Mouse (Mus musculus) stomach, embryonic 16.5 days (tissue): ENCODE data around the gene Hlx. TPM values are rescaled to one million over a fixed set of nuclear protein-coding genes. Genes with fewer than 3 reads are reported as not detected.
A peak's percentile ranks its signal among the peaks of the same experiment; 100 is the strongest.

Source experiments
- ATAC-seq: fragments of 200-750 bp; cut with Nextera tagmentation; 2 replicates; pipeline ENCODE4 v1.8.0; 2017; ENCODE audit warnings: moderate number of reproducible peaks, moderate TSS enrichment; ENCODE audit not compliant: insufficient read depth, low FRiP score
- H3K27ac ChIP-seq: fragments of 300-500 bp; sonication (generic); 2 replicates; pipeline ENCODE4 v1.5.1; 2014; ENCODE audit warnings: low read length
- H3K27me3 ChIP-seq: fragments of 300-500 bp; sonication (generic); 2 replicates; pipeline ENCODE4 v1.6.1; 2014; ENCODE audit warnings: low read length, control low read depth, mixed read lengths; ENCODE audit not compliant: control insufficient read depth, insufficient read depth
- H3K36me3 ChIP-seq: fragments of 300-500 bp; sonication (generic); 2 replicates; pipeline ENCODE4 v1.6.1; 2014; ENCODE audit warnings: low read length; ENCODE audit not compliant: control insufficient read depth, insufficient read depth
- H3K4me1 ChIP-seq: fragments of 300-500 bp; sonication (generic); 2 replicates; pipeline ENCODE4 v1.6.1; 2014; ENCODE audit warnings: low read length, control low read depth, mixed read lengths; ENCODE audit not compliant: control insufficient read depth, insufficient read depth
- H3K4me2 ChIP-seq: fragments of 300-500 bp; sonication (generic); 2 replicates; pipeline ENCODE4 v1.6.1; 2014; ENCODE audit warnings: low read depth, low read length, mixed read lengths
- H3K4me3 ChIP-seq: fragments of 300-500 bp; sonication (generic); replicated peaks from 2 replicates; pipeline ENCODE4 v1.5.1; 2014; ENCODE audit warnings: mild to moderate bottlenecking, low read length
- H3K9ac ChIP-seq: fragments of 300-500 bp; sonication (generic); 2 replicates; pipeline ENCODE4 v1.6.1; 2014; ENCODE audit warnings: low read length
- H3K9me3 ChIP-seq: fragments of 300-500 bp; sonication (generic); replicated peaks from 2 replicates; pipeline ENCODE4 v1.6.1; 2016; ENCODE audit warnings: low read length, control low read depth; ENCODE audit not compliant: control insufficient read depth
- whole genome bisulfite sequencing: fragments of 180-500 bp; shearing (Covaris S2); extraction: QIAGEN DNeasy Blood & Tissue Kit; methylation state at CpG from one replicate; pipeline ENCODE4 v1.1.7; 2014; 5-methylcytosine and 5-hydroxymethylcytosine counted together
- polyA plus RNA-seq: library from polyadenylated mRNA; unstranded; fragments of >200 nt; fragmentation: Nextera tagmentation; extraction: Ambion mirVana; gene quantifications from 2 replicates; pipeline ENCODE4 v1.2.1, GENCODE M21; 2015

Gene Hlx
- polyA plus RNA-seq, result 6.6 and 8.3 TPM in 2 replicates

GRCm38 (mm10) chr1:184732556-184733049, at the start of gene Hlx:
TSS of gene Hlx (minus strand) at chr1:184732619.
- H3K36me3 ChIP-seq, result no peaks in the 10 kb centered on the region
- no peaks in the 10 kb centered on the region for H3K9me3 ChIP-seq
- peak; percentile 86 for ATAC-seq
- WGBS, result under 1% methylated on average over 32 of the region's 32 CpGs
- peak within 1 kb of the TSS; percentile 78 for H3K9ac ChIP-seq
- peak within 1 kb of the TSS; percentile 64 for H3K4me3 ChIP-seq
- peak within 1 kb of the TSS; percentile 84 for H3K4me2 ChIP-seq
- H3K4me1 ChIP-seq, result 0 out of 2 replicates have a peak, but pooled peaks cover 11% of the 10 kb centered on the region
- H3K27ac ChIP-seq, result peak within 1 kb of the TSS; percentile 87
- H3K27me3 ChIP-seq, result peaks cover 73% of the 10 kb centered on the region

GRCm38 (mm10) chr1:184782161-184782513, 49.7 kb upstream of the Hlx start:
- Histone ChIP-seq H3K27me3 (peaks cover 8% of the 10 kb centered on the region), H3K9ac (no peak overlapping the region), H3K36me3 (no peaks in the 10 kb centered on the region), H3K9me3 (0 out of 2 replicates have a peak, but pooled peaks cover 4% of the 10 kb centered on the region), H3K4me2 (no peak overlapping the region), H3K27ac (peak overlapping the region; percentile 21), H3K4me3 (no peak overlapping the region), H3K4me1 (peaks cover 3% of the 10 kb centered on the region)
- ATAC-seq, result peak; percentile 88
- 19% methylated on average over 14 of the region's 14 CpGs for WGBS

- WGBS, result 35% methylated on average over 10 of the region's 10 CpGs
- H3K4me3 ChIP-seq, result no peak overlapping the region
- no peaks in the 10 kb centered on the region for H3K36me3 ChIP-seq
- no peak overlapping the region for H3K9ac ChIP-seq
- H3K27ac ChIP-seq, result peak overlapping the region; percentile 73
- H3K27me3 ChIP-seq, result peaks cover 10% of the 10 kb centered on the region
- H3K9me3 ChIP-seq, result 0 out of 2 replicates have a peak, but pooled peaks cover 4% of the 10 kb centered on the region
- peak; percentile 55; the same call in 1 of the 2 replicates for ATAC-seq
- peaks cover 3% of the 10 kb centered on the region for H3K4me1 ChIP-seq
- H3K4me2 ChIP-seq, result no peak overlapping the region
Measured at GRCm38 (mm10) chr1:184781286-184782160, 49.1 kb upstream of the Hlx start.

GRCm38 (mm10) chr1:184778157-184778556, 45.7 kb upstream of the Hlx start:
- peaks cover 14% of the 10 kb centered on the region for H3K27me3 ChIP-seq
- ATAC-seq, result no peak
- 89% methylated on average over 6 of the region's 6 CpGs for WGBS

GRCm38 (mm10) chr1:184777061-184777795, 44.8 kb upstream of the Hlx start:
- no peak overlapping the region for H3K27ac ChIP-seq
- H3K36me3 ChIP-seq, result no peaks in the 10 kb centered on the region
- no peak for ATAC-seq
- peaks cover 14% of the 10 kb centered on the region for H3K27me3 ChIP-seq
- no peak overlapping the region for H3K9ac ChIP-seq
- H3K4me3 ChIP-seq, result no peak overlapping the region
- no peak overlapping the region for H3K4me2 ChIP-seq
- 29% methylated on average over 22 of the region's 22 CpGs for WGBS
- H3K9me3 ChIP-seq, result no peaks in the 10 kb centered on the region
- H3K4me1 ChIP-seq, result peaks cover 3% of the 10 kb centered on the region

More at GRCm38 (mm10) chr1:184778157-184778556, 45.7 kb upstream of the Hlx start:
- Histone ChIP-seq H3K27ac (no peak overlapping the region), H3K36me3 (no peaks in the 10 kb centered on the region), H3K4me2 (no peak overlapping the region), H3K4me1 (peaks cover 3% of the 10 kb centered on the region), H3K4me3 (no peak overlapping the region), H3K9ac (no peak overlapping the region), H3K9me3 (no peaks in the 10 kb centered on the region)

- H3K36me3 ChIP-seq, result no peaks in the 10 kb centered on the region
- 64% methylated on average over 9 of the region's 9 CpGs for WGBS
- ATAC-seq, result no peak
- H3K4me2 ChIP-seq, result no peak overlapping the region
- no peak overlapping the region for H3K9ac ChIP-seq
- peaks cover 21% of the 10 kb centered on the region for H3K27me3 ChIP-seq
- no peak overlapping the region for H3K27ac ChIP-seq
- H3K4me3 ChIP-seq, result no peak overlapping the region
- H3K4me1 ChIP-seq, result peaks cover 5% of the 10 kb centered on the region; the same call in 1 of the 2 replicates
- H3K9me3 ChIP-seq, result no peaks in the 10 kb centered on the region
Measured at GRCm38 (mm10) chr1:184775289-184775688, 42.9 kb upstream of the Hlx start.

GRCm38 (mm10) chr1:184771891-184772249, 39.5 kb upstream of the Hlx start:
- H3K4me1 ChIP-seq, result peaks cover 5% of the 10 kb centered on the region; the same call in 1 of the 2 replicates
- no peak overlapping the region for H3K4me3 ChIP-seq
- WGBS, result 16% methylated on average over 9 of the region's 9 CpGs
- no peaks in the 10 kb centered on the region for H3K9me3 ChIP-seq
- no peak overlapping the region for H3K4me2 ChIP-seq
- no peaks in the 10 kb centered on the region for H3K36me3 ChIP-seq
- H3K27ac ChIP-seq, result no peak overlapping the region
- ATAC-seq, result no peak
- H3K27me3 ChIP-seq, result peaks cover 11% of the 10 kb centered on the region
- no peak overlapping the region for H3K9ac ChIP-seq

- H3K4me1 ChIP-seq, result peaks cover 5% of the 10 kb centered on the region; the same call in 1 of the 2 replicates
- peak; percentile 59; the same call in 1 of the 2 replicates for ATAC-seq
- 18% methylated on average over 18 of the region's 18 CpGs for WGBS
- no peaks in the 10 kb centered on the region for H3K36me3 ChIP-seq
- H3K27me3 ChIP-seq, result peaks cover 11% of the 10 kb centered on the region
- H3K4me3 ChIP-seq, result no peak overlapping the region
- H3K4me2 ChIP-seq, result peak overlapping the region; percentile 37; the same call in 1 of the 2 replicates
- peak overlapping the region; percentile 37; the same call in 1 of the 2 replicates for H3K9ac ChIP-seq
- H3K27ac ChIP-seq, result no peak overlapping the region
- no peaks in the 10 kb centered on the region for H3K9me3 ChIP-seq
Measured at GRCm38 (mm10) chr1:184771202-184771890, 38.9 kb upstream of the Hlx start.
